Mouse (Mus musculus): ENCODE measurements around the gene Mrpl12.

DNA sequence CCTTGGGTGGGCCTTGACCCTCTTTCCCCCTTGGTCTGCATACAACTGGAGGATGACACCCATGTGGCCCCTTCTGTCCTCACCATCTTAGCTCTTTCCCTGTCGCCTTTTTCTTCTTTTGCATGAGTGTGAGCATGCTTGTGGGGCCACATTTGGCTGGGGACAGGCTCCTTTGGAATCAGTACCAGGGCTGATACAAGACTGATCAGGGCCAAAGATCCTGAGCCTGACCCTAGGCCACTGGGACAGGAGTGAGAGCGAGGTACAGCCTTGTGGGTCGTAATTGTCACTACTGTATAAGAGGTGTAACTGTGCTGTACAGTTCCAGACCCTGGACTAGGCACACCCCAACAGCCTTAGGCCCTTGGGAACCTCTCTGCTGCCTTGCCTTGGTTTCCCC, 9.5 kb downstream of the Mrpl12 start:
- TF ChIP-seq CTCF (IDR thresholded peaks at IDR 0.05) (no peak), EP300 (IDR thresholded peaks at IDR 0.05) (no peak)
